Mouse (Mus musculus) layer of hippocampus, postnatal 36 days (tissue): Measurements from ENCODE around the gene C1rl. TPM values are rescaled to one million over a fixed set of nuclear protein-coding genes. Genes with fewer than 3 reads are reported as not detected.
"Not testable (repeated sequence)": the region's sequence is repeated elsewhere in the genome, so short reads cannot be mapped to it uniquely, and the experiment has no call there.

Experiments
- DNase-seq, 2 experiments: peaks; one replicate each; pipeline ENCODE4 v3.0.0; 2022
- total RNA-seq, 2 experiments: library from RNA; stranded (reverse); gene quantifications; 2 replicates each; pipeline ENCODE4 v1.2.3; 2021

Gene C1rl
- total RNA-seq, 2 experiments from 2014 or later: 0.13 to 0.15 TPM

DNA sequence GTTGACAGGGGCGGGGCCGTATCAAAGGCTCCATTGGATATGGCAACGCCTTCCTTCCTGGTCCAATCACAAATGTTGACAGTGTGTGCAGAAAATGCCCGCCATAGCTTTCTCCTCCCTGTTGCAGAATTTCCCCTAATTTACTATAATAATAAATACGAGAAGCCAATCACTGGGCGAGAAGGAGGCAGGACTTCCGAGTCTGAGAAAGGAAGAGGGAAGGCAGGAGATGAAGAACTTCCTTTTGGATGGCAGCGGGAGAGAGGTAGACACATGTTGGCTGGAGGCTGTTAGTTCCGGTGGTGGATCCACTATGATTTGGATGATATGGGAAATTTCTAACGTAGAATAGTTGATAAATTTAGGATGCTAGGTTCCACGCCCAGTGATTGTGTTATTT is 18.3 kb upstream of the C1rl start:
- DNase-seq: no peak

DNA sequence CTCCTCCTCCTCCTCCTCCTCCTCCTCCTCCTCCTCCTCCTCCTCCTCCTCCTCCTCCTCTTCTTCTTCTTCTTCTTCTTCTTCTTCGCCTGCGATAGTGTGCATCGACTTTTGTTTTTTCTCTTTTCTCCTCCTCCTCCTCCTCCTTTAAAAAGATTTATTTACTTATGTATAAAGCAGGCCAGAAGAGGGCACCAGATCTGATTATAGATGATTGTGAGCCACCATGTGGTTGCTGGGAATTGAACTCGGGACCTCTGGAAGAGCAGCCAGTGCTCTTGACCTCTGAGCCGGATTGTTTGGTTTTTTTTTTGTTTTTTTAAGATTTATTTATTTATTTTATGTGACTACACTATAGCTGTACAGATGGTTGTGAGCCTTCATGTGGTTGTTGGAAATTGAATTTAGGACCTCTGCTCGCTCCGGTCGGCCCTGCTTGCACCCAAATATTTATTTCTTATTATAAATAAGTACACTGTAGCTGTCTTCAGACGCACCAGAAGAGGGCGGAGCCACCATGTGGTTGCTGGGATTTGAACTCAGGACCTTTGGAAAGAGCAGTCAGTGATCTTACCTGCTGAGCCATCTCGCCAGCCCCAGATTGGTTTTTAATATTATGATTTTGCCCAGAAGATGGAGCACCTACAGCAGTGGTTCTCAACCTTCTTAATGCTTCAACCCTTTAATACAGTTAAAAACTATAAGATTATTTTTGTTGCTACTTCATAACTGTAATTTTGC is 17.4 kb upstream of the C1rl start:
- not testable (repeated sequence) for DNase-seq

DNA sequence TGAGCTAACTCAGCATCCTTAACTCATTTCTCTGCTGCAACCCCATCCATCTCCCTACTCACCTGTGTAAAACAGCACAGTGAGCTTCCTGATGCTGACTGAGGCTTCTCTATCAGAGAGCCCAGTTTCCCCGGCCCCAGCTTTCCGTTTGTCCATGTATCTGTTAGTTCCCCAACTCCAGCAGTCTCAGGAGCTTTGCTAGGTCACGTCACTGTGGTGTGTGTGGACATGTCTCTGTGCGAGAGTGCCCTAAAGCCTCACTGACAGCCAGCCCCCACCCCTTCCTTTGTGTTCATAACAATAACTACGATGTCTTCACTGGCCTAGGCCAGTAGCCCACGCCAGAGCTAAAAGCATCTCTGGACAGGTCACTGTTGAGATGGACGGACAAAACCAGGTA is 16.7 kb upstream of the C1rl start:
- no peak for DNase-seq

GRCm38 (mm10) chr6:124476796-124477195 is 16.1 kb upstream of the C1rl start:
- no peak for DNase-seq

- no peak for DNase-seq
These were observed 15.7 kb upstream of the C1rl start for GRCm38 (mm10) chr6:124477221-124477655.

DNA sequence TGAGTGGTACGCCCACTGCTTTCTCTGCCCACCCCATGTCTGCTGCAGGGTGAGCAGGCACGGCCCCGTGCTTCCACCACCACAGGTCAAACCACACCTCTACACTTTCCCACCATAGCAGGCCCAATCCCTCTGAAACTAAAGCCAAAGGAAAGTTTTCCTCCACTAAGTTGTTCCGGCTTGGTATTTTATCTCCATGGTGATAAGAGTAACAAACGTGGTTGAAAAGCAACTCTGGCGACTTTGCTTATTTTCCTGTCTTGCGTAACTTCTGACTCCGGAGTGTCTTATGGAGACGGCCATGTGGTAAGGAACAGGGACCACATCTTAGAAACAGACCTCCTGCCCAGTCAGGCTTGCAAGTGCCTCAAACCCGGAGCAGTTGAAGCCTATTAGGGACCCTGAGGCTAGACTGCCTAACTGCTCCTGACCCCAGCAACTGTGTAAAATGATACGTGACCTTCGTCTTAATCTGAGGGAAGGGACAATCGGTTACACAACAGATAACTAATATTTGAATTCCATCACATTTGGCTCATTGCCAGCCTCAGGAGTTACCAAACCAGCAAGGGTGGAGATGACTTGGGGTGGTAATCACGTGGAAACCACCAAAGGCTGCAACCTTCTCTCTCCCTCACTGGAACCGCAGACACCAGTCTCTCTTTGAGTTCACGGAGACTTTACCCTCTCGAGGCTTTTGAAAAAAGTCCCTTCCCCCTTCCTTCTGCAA is 14.8 kb upstream of the C1rl start:
- DNase-seq: no peak

DNA sequence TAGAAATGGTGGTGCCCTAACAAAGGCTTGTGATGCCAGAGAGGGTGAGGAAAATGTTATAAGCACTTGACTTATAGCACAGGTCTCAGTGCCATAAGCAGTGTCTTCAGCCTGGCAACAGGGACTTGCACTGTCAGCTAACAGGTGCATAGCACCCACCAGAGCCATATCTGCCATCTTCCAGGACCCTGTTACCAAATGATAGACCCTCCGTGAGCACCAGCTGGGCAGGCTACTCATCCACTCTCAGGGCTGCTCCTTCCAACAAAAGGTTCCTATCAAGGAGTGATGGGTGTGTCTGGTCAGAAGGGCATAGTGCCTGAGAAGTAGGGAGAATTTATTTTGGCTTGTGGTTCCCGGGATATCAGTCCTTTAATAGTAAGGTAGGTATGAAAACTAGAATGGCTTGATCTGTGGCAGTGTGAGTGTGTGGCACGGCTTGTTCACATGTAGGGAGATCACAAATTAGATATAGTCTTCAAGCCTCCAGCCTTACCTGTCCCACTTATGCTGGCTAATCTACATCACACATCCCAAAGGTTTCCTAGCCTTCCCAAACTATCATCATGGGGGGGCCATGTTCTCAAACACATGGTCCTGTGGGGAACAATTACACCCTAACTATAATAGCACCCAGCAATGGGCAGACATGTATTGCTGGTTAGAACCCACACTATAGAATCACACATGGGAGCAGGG is 13.9 kb upstream of the C1rl start:
- no peak for DNase-seq

- DNase-seq: no peak
These were observed 13.4 kb upstream of the C1rl start for GRCm38 (mm10) chr6:124479573-124479930.

- no peak for DNase-seq
These were observed 12.6 kb upstream of the C1rl start for GRCm38 (mm10) chr6:124480295-124480694.

DNA sequence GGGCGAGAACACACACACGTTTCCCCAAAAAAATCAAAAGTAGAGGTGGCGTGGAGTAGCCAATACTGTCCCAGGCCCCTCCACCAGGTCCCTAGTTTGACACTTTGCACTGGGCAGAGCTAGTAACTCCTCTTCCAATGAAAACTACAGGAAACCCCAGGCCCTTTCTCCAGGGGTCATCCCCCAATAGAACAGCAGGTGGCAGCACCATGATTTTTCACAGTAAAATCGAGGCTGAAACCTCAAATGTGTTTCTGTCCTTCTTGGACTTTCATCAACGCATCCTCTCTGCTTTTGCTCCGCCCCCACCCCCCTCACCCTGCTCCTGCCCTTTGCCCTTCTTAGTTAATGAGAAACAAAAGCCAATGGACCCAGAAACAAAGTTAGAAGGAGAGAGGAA is 11.3 kb upstream of the C1rl start:
- DNase-seq: no peak

- DNase-seq: not testable (repeated sequence)
These were observed 9.1 kb upstream of the C1rl start for GRCm38 (mm10) chr6:124483831-124484230.

- DNase-seq: no peak
These were observed 8.1 kb upstream of the C1rl start for GRCm38 (mm10) chr6:124484851-124485250.

- no peak for DNase-seq
These were observed 7.3 kb upstream of the C1rl start for GRCm38 (mm10) chr6:124485414-124486144.

- no peak for DNase-seq
These were observed 5.4 kb upstream of the C1rl start for GRCm38 (mm10) chr6:124487509-124487908.

DNA sequence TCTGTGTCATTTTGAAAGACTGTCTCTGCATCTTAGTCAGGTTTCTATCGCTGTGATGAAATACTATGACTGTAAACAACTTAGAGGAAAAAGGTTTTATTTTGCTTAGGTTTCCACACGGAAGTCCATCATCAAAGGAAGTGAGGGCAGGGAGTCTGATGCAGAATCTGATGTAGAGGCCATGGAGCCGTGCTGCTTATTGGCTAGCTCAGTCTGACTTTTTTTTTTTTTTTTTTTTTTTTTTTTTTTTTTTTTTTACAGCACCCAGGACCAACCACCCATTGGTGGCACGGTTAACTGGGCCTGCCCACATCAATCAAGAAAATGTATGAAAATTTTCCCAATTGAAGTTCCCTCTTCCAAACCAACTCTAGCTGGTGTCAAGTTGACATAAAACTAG is 4.0 kb upstream of the C1rl start:
- DNase-seq: no peak

DNA sequence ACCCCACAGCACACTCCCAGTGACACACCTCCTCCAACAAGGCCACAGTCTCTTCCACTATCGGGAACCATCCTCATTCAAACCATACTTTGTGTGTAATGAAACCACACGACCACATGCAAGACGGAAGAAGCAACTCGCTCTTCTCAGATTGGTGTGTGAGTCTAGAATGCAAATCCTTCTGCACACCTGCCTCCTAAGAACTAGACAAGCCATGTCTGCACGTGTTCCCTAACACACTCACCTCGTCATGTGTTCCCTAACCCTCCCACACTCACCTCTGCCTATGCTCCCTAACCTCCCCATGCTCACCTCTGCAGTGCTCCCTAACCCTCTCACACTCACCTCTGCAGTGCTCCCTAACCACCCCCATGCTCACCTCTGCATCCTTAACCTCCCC is 1.5 kb upstream of the C1rl start:
- no peak for DNase-seq

DNA sequence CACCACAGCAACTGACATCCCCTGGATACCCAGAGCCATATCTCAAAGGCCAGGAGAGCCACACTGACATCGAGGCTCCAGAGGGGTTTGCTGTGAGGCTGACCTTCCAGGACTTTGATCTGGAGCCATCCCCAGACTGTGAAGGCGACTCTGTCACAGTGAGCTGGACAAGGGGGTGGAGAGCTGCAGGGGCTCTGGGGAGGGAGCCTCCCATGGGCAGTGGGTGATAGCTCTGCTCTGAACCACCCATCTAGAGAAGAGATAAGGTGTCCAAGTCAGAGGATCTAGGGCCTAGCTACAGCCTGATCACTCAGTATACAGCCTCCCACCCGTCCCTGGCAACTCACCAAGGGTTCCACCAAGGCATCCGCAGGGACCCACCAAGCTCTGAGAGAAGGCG is 973 bp downstream of the C1rl start:
- no peak for DNase-seq

- DNase-seq: no peak
These were observed 3.1 kb downstream of the C1rl start for GRCm38 (mm10) chr6:124496054-124496453.

DNA sequence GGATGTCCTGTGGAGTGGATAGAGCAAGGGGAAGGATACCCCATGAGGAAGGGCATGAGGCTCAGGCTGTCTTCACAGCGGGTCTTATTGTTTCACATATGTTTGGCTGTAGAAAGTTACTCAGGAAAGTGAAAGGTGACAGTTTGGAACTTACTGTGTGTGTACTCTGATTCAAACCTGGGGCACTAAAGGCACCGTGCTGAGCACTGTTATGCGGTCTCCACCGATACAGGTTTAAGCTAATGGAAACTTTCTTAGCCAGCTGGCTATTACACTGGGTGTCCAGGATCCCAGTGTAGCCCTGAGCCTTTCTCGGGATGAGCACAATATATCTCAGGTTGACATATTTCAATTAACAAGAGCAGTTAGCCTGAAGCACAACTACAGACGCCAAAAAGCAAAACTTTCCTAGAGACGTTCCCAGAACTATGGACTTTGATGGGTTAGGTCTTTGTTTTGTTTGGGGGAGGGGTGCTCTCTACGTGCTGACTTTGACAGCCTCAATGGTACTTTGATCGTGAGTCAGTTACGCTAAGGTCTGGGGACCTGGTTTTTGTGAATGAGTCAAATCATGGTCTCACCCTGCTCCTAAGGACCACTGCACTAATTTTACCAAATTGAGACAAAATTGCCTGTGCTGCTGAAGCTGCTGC is 7.1 kb downstream of the C1rl start:
- no peak for DNase-seq

GRCm38 (mm10) chr6:124501473-124501872 is 8.6 kb downstream of the C1rl start:
- DNase-seq: no peak

DNA sequence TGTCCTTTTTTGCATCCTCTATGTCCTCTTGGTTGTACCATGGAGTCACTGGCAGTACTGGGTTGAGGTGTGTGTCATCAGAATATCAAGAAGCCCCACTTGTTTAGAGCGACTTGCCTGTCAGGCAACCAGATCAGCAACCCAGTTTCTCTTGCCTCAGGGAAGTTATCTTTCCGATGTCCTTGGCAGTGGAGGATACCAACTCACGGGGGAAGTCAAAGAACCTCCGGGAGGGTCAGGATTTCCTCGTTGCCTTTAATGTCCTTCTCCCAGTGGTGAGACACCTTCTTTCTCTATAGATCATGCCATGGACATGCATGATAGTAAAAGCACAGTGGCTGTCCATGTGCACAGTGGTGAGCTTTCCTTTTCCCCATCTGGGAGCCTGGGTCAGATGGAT is 9.1 kb downstream of the C1rl start:
- DNase-seq: no peak

GRCm38 (mm10) chr6:124505028-124505427 is 12.1 kb downstream of the C1rl start:
- DNase-seq: no peak
